Mouse (Mus musculus) liver, embryonic 14.5 days (tissue): ENCODE results near the gene Gm20458.

Source experiments
- CTCF ChIP-seq: IDR thresholded peaks from 2 replicates; pipeline ENCODE4 v1.5.1; 2016; ENCODE audit warnings: antibody characterized with exemption, low read depth, control low read depth
- EP300 ChIP-seq: IDR thresholded peaks from 2 replicates; pipeline ENCODE4 v1.6.1; 2016; ENCODE audit warnings: antibody characterized with exemption, low read depth

DNA sequence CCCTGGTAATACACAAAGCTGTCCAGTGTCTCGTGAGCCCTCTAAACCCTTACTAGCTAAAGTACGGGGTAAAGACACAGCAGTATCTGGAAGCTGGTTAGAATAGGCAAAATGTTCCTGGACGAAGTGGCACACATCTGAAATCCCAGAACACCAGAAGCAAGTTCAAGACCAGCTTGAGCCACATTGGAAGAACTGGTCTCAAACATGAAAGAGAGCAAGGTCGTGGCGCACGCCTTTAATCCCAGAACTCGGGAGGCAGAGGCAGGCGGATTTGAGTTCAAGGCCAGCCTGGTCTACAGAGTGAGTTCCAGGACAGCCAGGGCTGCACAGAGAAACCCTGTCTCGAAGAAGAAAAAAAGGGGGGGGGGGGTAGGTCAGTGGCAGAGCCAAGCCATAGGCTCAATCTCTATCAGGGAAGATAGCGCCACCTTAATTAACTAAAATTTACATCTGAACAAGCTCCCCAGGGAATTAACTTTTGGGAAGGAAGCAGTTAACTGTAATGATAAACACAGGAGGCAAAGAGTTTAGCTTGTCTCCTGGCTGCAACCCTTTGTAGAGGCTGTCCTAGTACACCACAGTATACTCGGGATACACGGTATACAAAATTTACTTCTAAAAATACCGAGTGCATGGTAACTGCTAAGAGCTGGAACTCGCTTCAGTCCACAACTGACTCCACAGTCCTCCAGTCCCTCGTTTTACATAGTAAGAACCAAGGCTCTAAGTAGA is 30.7 kb upstream of the Gm20458 start:
- no peak for TF ChIP-seq EP300
- no peak for TF ChIP-seq CTCF
